Mouse (Mus musculus) brown adipose tissue, adult 24 weeks (tissue): ENCODE data around the gene 1110008P14Rik. TPM values are rescaled to one million over a fixed set of nuclear protein-coding genes. Genes with fewer than 3 reads are reported as not detected.

Experiments used
- polyA plus RNA-seq: library from polyadenylated mRNA; stranded (reverse); fragments of >200 nt; gene quantifications from 2 replicates; pipeline ENCODE4 v1.2.4, GENCODE M21; 2012; ENCODE audit not compliant: missing spikeins, insufficient read depth, insufficient read length

1110008P14Rik gene
- polyA plus RNA-seq, 1 experiment, result 402 TPM

Other genes with a start within 250 kb of the 1110008P14Rik start
- gene Prrc2b, start 230.9 kb downstream of the 1110008P14Rik start, polyA plus RNA-seq, result 14.6 and 15.1 TPM in 2 replicates
- 23.7 and 25.1 TPM in 2 replicates for gene Pomt1, start 145.3 kb downstream of the 1110008P14Rik start, polyA plus RNA-seq
- 292 and 332 TPM in 2 replicates for gene Uck1, start 121.8 kb downstream of the 1110008P14Rik start, polyA plus RNA-seq
- 51.9 and 57.6 TPM in 2 replicates for gene Golga2, start 94.6 kb downstream of the 1110008P14Rik start, polyA plus RNA-seq
- 679 and 786 TPM in 2 replicates for gene Swi5, start 93.9 kb downstream of the 1110008P14Rik start, polyA plus RNA-seq
- gene Ciz1, start 29.6 kb downstream of the 1110008P14Rik start, polyA plus RNA-seq, result 18.7 and 22.4 TPM in 2 replicates
- 2.6 and 7.4 TPM in 2 replicates for gene Dnm1, start 28.6 kb downstream of the 1110008P14Rik start, polyA plus RNA-seq
- gene Lcn2, start 6.3 kb upstream of the 1110008P14Rik start, polyA plus RNA-seq, result 2.7 TPM in 1 of 2 replicates, not detected in the other
- gene Ptges2, start 14.0 kb upstream of the 1110008P14Rik start, polyA plus RNA-seq, result 87.7 and 101 TPM in 2 replicates
- gene Naif1, start 68.5 kb upstream of the 1110008P14Rik start, polyA plus RNA-seq, result 1.8 and 2.1 TPM in 2 replicates
- 9.2 and 11.0 TPM in 2 replicates for gene Slc25a25, start 69.5 kb upstream of the 1110008P14Rik start, polyA plus RNA-seq
- 6.3 and 15.4 TPM in 2 replicates for gene Fam102a, start 153.4 kb upstream of the 1110008P14Rik start, polyA plus RNA-seq
- 31.2 and 37.5 TPM in 2 replicates for gene Dpm2, start 188.9 kb upstream of the 1110008P14Rik start, polyA plus RNA-seq
- not detected in 2 replicates for gene Pip5kl1, start 192.9 kb upstream of the 1110008P14Rik start, polyA plus RNA-seq
- not detected in 2 replicates for gene 9430097D07Rik, start 193.7 kb upstream of the 1110008P14Rik start, polyA plus RNA-seq
- gene St6galnac4, start 205.2 kb upstream of the 1110008P14Rik start, polyA plus RNA-seq, result 2.4 and 3.0 TPM in 2 replicates
- 79.5 and 87.3 TPM in 2 replicates for gene St6galnac6, start 217.8 kb upstream of the 1110008P14Rik start, polyA plus RNA-seq
- 87.5 and 109 TPM in 2 replicates for gene Ak1, start 239.8 kb upstream of the 1110008P14Rik start, polyA plus RNA-seq